Mouse (Mus musculus) gastrocnemius, postnatal 14 days (tissue): ENCODE measurements around the gene Akr1a1. TPM values are rescaled to one million over a fixed set of nuclear protein-coding genes. Genes with fewer than 3 reads are reported as not detected.
"Not testable (repeated sequence)": the region's sequence is repeated elsewhere in the genome, so short reads cannot be mapped to it uniquely, and the experiment has no call there.

Experiments used
- DNase-seq: peaks from one replicate; pipeline ENCODE4 v3.0.0; 2021; ENCODE audit warnings: mixed read lengths
- intact Hi-C: fragments of 180-260 bp; cut with DNase I; formaldehyde crosslinking; loops from one replicate; pipeline ENCODE4 v1.15.1; 2025; ENCODE audit warnings: low total_unique reads
- long read RNA-seq, 2 experiments: library from polyadenylated mRNA; stranded (forward); transcript quantifications; one replicate each; pipeline ENCODE4 v2.0.0; 2021
- total RNA-seq, 2 experiments: library from RNA; stranded (reverse); gene quantifications; 2 replicates each; pipeline ENCODE4 v1.2.3; 2021

Akr1a1 gene
- 100 to 1,000 TPM; 226 to 247 TPM for total RNA-seq
- long read RNA-seq, experiment 1, transcript Akr1a1-201 (9 exons, 1,420 nt) = major isoform, 136 of 141 reads
- long read RNA-seq, experiment 1, partial matches to known transcripts = 3 of 141 reads
- long read RNA-seq, experiment 1, other reads (novel, unspliced or antisense) = 1 of 141 reads
- long read RNA-seq, experiment 2, transcript Akr1a1-201 (9 exons, 1,420 nt) = major isoform, 139 of 147 reads
- long read RNA-seq, experiment 2, partial matches to known transcripts = 5 of 147 reads
- long read RNA-seq, experiment 2, other reads (novel, unspliced or antisense) = 2 of 147 reads

DNA sequence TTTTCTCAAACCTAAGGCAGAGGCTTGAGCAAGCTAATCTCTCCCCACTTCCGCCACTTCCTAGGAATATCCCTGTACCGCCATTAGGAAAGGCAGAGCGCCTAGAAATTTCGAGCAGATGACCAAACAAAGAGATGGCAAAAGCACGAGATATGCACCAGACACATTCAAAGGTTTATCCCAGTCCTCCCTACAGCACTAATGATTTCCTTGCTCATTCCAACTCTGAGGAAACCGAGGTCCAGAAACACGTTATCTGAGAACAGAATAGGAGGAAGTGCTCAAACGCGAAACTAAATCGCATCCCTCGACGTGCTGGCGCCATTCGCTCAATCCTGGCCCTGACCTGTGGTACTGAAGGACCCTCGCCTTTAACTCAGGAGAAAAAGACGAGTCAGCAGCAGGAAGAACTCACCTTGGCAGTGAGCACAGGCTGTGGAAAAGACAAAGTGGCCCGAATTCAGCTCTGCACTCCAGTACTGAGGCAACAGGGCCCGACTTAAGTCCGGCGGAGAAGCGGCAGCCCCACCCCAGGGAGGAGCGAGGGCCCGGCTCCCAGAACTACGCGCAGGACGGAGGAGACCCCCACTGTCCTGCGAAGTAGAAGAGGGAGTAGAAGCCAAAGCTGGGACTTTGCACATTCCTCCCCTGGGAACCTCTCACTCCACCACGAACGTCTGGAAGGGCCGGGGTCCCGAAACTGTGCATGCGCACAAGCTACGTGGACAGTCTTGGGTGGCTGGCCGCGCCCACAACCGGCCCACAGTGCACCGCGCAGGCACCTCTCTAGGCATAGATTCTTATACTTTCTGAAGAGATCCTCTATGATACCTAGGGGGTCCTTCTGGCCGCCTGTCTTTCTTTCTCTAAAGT is at the start of gene Akr1a1:
TSS of gene Akr1a1 (minus strand) at position 757 of the 873 bp plus-strand sequence.
- peak; percentile 92 for DNase-seq
- intact Hi-C loops = no loop called here

DNA sequence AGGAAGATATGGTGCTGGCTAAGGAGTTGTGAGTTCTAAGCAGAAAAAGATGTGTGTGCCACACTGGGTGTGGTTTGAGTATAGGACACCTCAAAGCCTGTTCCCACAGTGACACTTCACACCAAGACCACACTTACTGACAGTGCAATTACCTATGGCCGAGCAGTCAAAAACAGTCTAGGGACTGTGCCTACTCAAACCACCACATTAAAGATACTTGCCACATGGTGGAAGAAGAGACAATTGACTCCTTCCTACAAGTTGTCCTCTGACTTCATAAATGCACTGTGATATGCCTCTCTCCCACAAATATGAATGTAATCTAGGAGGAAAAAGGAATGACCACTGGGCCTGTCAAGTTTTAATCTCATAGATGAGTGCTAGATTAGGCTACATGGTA is 49.5 kb upstream of the Akr1a1 start:
- intact Hi-C loops = no loop called here

DNA sequence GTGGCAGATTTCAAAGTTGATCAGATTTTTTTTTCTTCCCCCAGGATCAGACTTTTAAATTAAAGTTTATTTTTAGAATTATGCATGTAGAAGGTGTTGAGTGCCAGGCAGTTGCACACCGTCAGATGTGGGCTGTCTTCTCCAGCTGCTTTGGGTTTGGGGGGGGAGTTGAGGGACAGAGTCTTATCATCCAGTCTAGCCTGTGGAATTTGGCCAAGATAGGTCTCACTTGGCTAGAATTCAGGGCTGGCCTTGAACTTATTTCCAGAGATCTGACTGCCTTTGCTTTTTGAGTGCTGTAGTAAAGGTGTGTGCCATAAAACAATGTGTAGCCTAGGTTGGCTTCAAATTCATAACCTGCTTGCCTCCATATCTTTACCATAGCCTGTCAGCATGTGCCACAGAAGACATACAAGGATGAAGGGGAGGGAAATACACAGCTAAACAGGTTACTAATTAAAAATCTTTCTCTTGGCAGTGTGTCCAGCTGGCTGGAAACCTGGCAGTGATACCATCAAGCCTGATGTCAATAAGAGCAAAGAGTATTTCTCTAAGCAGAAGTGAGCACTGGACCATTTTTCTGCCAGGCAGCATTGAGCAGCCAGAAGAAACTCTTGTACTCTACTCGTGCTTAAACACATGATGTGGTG is 47.3 kb upstream of the Akr1a1 start:
- intact Hi-C loops = no loop called here
- no peak for DNase-seq

More for the DNA sequence above, 49.5 kb upstream of the Akr1a1 start:
- DNase-seq = no peak

DNA sequence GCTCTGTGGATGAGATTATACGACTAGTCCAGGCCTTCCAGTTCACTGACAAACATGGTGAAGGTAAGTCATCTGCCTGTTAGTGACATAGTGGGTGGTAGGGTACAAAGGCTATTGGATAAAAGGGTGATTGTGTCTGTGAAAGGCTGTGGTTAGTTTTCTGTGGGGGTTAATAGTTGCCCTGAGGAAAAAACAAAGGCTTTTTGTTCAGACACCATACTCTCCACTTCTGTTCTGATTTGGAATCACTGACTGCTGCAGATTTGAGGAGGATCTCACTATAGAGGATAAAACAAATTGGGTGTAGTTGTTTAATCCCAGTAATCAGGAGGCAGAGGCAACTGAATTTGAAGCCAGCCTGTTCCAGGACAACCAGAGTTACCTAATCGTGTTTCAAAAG is 42.3 kb upstream of the Akr1a1 start:
- DNase-seq = no peak
- intact Hi-C loops = no loop called here

DNA sequence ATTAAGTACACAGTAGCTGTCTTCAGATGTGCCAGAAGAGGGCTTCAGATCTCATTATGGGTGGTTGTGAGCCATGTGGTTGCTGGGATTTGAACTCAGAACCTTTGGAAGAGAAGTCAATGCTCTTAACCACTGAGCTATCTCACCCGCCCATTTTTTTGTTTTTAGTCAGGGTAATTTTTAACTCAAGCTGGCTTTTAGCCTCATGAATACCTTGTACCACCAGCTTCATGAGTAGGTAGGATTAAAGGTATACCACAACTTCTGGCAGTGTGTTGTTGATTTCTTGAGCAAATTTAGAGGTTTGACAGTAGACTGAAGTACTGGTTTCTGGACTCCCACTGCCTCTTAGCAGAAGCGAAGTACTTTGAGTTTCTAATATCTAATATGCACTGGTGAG is 40.7 kb upstream of the Akr1a1 start:
- intact Hi-C loops = no loop called here

DNA sequence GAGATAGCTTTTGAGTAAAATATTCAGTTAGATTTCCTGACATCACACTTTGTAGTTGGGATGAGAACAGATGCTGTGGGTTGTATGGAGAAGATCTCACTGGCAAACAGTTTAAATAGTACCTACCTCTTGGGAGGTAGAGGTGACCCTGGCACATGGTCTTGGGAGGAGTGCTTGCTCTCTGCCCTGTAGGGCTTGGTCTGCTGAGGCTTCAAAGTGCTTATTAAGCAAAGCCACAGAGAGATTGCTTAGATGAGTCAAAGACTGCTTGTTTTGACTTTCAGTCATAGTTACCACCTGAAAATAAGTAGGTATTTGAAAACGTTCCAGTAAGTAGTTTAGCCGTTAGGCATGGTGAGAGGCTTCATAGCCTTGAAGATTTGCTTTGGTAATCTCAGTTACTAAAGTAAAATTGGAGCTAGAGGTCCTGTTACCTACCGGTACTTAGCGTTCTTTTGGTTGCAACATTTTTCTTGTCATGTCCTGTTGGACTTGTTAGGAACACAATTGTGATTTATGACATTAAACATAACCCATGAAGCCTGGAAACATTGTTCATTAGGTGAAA is 37.9 kb upstream of the Akr1a1 start:
- intact Hi-C loops = loop anchor here (10.0 kb wide), 1 partner anchor 55 kb away; no protein-coding TSS in a partner anchor
- no peak for DNase-seq

More for the DNA sequence above, 40.7 kb upstream of the Akr1a1 start:
- DNase-seq = no peak

DNA sequence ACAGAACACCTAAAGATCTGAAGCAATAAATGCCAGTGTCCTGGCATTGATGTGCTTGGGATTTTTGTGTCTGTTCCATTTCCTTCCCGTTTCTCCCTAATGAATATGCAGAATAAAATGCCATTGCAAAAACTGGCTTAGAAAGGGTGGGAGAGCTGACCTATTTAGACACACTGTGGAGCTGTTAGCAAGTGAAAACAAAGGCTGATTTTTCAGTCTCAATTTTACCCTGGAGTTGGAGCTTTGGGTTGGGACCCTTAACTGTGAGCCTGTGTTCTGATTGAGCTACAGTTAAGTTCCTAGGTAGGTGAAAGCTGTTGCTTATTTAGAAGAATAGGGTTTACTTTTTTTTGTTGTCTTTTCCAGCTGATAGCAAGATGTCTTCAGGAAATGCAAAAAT is 35.6 kb upstream of the Akr1a1 start:
- DNase-seq = no peak
- intact Hi-C loops = loop anchor here (10.0 kb wide), 1 partner anchor 52 kb away; no protein-coding TSS in a partner anchor

DNA sequence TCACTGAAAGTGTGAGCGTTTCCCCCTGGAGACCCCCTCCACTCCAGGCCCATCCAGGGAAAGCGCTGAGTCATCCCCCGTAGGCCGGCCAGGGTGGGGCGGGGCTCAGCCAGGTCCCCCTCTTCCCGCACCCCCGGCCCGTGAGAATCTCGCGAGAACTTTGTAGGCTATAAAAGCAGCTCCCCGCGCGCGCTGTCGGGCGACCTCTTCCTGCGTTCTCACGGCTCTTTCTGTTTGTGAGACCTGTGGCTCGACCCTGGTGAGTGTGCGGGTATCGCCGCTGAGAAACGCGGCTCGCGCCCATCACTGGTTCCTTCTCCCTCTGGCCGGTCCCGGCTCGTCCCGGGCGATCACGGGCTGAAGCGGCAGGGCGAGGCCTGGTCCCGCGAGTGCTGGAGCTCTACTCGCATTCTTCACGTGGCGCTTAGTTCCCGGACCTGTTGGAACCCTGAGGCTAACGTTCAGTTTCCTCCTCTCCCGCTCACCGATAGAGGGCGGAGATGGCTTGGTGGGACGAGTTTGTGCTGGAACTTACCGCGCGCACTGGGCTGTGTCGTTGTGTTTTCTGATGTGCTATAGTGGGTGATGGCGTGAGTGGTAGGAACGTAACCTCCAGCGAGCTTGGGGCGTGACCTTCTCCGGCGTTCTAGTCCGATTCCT is 34.1 kb upstream of the Akr1a1 start, which contains the start of gene Prdx1:
TSS of gene Prdx1 (plus strand) at position 143 of the 660 bp plus-strand sequence.
- DNase-seq = peak; percentile 97
- intact Hi-C loops = loop anchor here (10.0 kb wide), 1 partner anchor 51 kb away; no protein-coding TSS in a partner anchor

DNA sequence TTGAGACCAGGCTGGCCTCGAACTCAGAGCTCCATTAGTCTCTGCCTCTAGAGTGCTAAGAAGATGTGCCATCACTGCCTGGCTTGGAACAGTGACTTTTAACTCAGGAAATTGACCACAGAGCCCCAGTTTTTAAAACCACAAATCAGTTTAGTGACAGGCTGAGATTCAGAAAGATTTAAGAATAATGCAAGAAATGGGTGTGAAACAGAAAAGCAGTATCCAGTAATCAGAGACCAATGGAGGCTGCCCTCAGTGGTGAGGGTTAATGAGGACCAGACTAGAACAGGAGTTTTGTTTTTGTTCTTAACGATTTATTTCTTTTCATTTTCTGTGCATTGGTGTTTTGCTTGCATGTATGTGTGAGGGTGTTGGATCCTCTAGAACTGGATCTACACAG is 33.2 kb upstream of the Akr1a1 start:
- intact Hi-C loops = loop anchor here (10.0 kb wide), 1 partner anchor 50 kb away; no protein-coding TSS in a partner anchor
- no peak for DNase-seq

DNA sequence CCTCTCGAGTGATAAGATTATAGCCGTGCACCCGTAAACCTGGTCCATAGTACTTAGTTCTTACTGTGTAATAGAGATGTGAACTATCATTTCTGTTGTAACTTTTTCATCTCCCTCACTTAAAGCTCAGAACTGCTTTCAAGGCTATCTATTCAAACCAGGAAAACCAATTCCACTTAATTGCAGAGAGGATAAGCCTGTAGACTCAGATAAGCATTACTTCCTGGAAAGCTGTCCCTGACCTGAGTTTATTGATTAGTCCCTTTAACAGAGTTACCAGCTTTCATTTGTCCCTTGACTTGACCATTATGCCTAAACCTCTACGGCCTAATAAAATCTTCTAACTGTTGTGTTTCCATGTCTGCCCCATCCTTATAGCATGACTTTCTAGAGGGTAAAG is 32.5 kb upstream of the Akr1a1 start:
- no peak for DNase-seq
- intact Hi-C loops = loop anchor here (10.0 kb wide), 1 partner anchor 49 kb away; no protein-coding TSS in a partner anchor

DNA sequence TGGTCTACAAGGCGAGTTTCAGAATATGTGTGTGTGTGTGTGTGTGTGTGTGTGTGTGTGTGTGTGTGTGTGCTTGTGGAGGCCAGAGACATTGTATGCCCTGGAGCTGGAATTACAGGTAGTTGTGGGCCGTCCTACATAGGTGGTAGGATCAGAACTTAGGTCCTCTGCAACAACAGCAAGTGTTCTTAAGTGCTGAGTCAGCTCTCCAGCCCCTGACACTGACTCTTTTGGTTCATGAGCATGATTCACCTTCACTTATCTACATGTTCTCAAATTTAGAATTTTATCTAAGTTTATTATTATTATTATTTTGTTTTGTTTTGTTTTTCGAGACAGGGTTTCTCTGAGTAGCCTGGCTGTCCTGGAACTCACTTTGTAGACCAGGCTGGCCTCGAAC is 29.0 kb upstream of the Akr1a1 start:
- intact Hi-C loops = loop anchor here (10.0 kb wide), 1 partner anchor 46 kb away; no protein-coding TSS in a partner anchor
- not testable (repeated sequence) for DNase-seq

DNA sequence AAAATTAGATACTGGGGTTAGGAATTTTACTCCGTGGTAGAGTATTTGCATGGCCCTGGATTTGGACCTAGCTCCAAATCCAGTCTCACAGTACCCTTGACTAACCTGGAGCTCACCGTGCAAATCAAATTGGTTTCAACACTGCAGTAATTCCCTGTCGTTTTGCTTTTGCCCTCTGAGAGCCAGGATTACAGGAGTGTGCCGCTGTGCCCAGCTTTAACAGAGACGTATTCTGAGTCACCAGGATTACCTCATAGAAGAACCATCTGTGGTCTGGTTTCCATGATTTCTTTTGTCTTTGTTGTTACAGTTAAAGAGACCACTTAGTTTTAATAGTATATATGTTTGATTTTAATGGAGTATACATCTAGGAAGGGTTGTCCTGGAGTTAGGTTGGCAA is 27.7 kb upstream of the Akr1a1 start:
- no peak for DNase-seq
- intact Hi-C loops = no loop called here

DNA sequence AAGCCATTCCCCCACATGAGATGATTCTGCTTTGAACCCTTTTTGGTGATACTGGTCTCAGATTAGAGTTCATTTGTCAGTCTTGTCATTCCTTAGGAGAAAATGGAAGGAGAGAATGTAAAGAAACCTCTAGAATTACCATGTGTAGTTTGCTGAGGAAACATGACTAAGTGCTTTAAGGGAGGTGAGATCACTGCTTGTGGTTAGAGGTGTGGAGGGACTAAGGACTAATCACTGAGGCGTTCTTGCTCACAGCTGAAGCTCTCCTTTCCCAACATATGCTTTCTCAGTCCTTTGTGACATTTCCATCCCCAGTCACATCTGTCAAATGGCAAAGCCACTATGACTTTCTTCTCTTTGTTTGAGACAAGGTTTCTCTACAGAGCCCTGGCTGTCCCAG is 26.3 kb upstream of the Akr1a1 start:
- intact Hi-C loops = no loop called here

DNA sequence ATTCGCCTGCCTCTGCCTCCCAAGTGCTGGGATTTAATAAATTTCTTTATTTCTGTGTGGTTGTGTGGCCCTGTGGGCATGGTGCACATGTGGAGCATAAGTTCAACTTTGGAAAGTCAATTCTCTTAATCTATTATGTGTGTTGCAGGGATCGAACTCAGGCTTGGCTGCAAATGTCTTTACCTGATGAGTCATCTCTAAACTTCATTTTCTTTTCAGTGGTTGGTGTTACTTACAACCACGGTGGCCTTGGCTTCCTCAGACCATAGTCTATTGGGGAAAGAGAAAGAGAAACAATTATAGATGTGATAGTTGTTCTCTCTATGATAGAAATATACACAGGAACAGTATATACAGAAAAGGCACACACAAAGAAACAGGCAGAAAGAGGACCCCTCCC is 24.5 kb upstream of the Akr1a1 start:
- DNase-seq = no peak
- intact Hi-C loops = no loop called here

More for the DNA sequence above, 26.3 kb upstream of the Akr1a1 start:
- no peak for DNase-seq

DNA sequence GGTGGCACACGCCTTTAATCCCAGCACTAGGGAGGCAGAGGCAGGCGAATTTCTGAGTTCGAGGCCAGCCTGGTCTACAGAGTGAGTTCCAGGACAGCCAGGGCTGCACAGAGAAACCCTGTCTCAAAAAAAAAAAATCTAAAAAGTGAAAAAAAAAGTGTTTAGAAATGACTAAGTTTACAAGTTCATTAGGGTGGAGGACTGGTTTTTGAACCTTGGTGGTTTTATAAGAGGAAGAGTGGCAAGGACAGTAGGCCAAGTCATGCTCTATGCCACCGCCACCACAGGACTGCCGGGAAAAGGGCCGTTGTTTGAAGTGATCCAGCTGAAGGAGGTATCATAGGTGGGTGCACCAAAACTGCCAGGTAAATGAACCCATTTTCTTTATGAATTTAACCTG is 23.3 kb upstream of the Akr1a1 start:
- DNase-seq, intact Hi-C loops: not testable (repeated sequence)

DNA sequence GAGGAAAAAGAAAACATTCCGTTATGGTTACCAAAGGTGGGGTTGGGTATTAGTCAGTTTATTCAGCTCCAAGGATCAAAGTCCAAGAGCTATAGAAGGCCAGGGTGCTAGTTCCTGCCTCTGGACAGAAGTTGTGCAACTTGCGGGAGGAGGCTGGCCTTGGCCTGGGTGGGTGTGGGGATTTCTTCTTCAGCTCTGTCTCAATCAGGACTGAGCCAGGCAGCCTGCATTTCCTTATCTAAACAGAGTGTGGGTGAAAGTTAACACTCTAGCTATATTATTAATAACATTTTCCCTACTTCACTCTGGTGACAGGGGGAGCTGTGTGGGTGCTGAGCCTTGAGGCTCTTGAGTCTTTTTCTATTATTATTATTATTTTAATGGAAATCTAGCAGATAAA is 21.3 kb upstream of the Akr1a1 start:
- intact Hi-C loops = no loop called here
- DNase-seq = no peak

DNA sequence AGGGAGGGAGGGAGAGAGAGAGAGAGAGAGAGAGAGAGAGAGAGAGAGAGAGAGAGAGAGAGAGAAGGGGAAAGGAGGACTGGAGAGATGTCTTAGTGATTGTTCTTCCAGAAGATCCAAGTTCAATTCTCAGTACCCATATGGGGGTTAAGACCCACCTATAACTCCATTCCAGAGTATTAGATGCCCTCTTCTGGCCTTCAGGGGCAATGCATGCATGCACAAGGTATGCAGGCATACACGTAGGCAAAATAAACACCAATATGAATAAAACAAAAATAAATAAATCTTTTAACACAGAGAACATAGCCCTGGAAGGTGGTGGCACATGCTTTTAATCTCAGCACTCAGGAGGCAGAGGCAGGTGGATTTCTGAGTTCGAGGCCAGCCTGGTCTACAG is 17.8 kb upstream of the Akr1a1 start:
- no peak for DNase-seq
- intact Hi-C loops = no loop called here

DNA sequence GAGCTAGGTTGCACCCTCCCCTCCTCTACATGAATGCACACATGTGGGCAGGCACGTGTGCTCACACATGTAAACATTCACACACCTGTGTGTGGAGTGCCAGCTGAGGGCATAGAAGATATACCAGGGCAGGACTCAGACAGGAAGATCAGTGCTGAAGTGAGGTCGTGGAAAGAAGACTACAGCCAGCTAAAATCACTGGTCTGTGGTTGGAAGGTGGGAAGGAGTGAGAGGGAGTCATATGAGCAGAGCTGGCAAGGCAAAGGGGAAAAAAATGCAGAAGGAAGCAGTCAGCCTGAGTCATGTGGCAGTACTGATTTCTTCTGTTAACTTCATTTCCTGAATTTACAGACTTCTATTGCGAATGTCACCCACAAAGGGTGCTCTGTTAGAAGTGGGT is 16.7 kb upstream of the Akr1a1 start:
- no peak for DNase-seq
- intact Hi-C loops = no loop called here

DNA sequence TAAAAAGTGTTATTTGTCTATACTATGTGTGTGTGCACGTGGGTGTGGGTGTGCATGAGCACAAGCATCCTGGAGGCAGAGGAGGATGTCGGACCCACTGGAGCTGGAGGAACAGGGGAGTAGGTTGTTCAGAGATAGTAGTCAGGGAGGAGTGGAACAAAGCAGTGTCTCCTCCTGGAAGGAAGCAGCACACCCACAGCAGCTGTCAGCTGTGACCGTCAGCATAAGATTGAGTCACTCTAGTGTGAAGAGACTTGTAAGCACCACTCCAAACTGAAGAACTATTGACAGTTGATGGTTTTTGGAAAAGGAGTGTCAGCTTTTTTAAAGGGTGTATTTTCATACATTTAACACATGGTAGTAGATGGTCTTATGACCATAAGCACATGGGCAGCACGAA is 15.1 kb upstream of the Akr1a1 start:
- no peak for DNase-seq
- intact Hi-C loops = no loop called here
